Mouse (Mus musculus): ENCODE measurements around the gene P2ry2.

Gene P2ry2

DNA sequence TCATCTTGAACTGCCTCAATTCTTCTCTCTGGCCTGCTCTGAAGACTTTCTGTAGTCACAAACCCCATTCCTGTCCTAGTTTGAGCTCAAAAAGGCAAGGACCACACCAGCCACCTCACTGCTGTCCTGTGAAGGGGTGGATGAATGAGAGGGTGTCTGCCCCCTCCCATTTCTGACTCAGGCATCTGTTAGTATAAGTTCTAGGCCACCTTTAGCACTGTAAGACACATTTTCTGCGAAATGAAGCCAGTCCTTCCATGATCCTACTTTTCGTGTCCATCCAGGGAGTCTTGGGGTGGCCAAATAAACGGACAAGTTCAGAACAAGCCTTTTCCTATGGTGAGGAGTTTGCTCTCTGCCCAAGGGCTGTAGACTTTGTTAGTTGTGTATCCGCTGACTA, at the start of gene P2ry2:
TSS of gene P2ry2 (minus strand) at position 326 of the 400 bp plus-strand sequence.
- no peak for DNase-seq

DNA sequence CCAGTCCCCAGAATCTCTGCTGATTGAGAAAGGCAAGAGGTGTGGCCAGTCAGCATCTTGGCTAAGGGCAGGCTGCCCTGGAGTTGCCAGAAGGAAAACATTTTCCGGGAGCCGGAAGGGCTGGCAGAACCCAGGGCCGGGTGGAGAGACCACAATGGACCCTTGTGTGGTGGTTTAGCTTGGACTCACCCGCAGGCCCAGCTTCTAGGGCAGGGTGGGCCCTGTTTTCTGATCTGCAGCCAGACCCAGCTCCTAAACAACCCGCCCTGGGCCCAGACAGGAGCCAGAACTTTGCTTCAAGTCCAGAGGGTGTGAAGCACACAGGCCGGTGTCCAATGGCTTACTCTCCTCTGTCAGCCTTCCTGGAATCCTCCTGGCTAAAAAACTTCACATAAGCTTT, 49.6 kb upstream of the P2ry2 start:
- DNase-seq = no peak

- DNase-seq = peak; percentile 63 to 84
Observed at GRCm38 (mm10) chr7:101061381-101061780, 48.7 kb upstream of the P2ry2 start.

- DNase-seq = peak in 1 of 2 experiments; percentile 53
Observed at GRCm38 (mm10) chr7:101060476-101060875, 47.8 kb upstream of the P2ry2 start.

GRCm38 (mm10) chr7:101059188-101059587, 46.5 kb upstream of the P2ry2 start:
- DNase-seq = no peak

GRCm38 (mm10) chr7:101057309-101057708, 44.6 kb upstream of the P2ry2 start:
- no peak for DNase-seq

DNA sequence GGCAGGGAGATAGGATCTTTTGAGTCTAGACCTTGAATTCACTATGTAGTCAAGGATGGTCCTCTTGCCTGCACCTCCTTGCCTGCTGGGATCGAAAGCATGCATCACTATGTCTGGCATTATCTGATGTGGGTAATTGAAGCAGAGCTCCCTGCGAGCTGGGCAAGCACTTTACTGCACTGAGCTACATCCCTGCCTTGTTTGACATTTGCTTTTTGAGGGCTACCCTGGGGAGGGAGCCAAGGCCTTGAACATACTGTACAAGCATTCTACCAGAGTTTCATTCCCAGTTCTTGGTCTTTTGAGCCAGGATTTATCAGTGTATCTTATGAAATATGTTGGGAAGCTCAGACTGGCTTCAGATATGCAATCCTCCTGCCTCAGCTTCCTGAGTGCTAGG, 40.5 kb upstream of the P2ry2 start:
- no peak for DNase-seq

GRCm38 (mm10) chr7:101051551-101052221, 39.0 kb upstream of the P2ry2 start:
- DNase-seq = peak in 1 of 2 experiments; percentile 68

- no peak for DNase-seq
Observed at GRCm38 (mm10) chr7:101050724-101051550, 38.3 kb upstream of the P2ry2 start.

GRCm38 (mm10) chr7:101049326-101050087, 36.8 kb upstream of the P2ry2 start:
- no peak for DNase-seq

GRCm38 (mm10) chr7:101048247-101048646, 35.6 kb upstream of the P2ry2 start:
- no peak for DNase-seq

DNA sequence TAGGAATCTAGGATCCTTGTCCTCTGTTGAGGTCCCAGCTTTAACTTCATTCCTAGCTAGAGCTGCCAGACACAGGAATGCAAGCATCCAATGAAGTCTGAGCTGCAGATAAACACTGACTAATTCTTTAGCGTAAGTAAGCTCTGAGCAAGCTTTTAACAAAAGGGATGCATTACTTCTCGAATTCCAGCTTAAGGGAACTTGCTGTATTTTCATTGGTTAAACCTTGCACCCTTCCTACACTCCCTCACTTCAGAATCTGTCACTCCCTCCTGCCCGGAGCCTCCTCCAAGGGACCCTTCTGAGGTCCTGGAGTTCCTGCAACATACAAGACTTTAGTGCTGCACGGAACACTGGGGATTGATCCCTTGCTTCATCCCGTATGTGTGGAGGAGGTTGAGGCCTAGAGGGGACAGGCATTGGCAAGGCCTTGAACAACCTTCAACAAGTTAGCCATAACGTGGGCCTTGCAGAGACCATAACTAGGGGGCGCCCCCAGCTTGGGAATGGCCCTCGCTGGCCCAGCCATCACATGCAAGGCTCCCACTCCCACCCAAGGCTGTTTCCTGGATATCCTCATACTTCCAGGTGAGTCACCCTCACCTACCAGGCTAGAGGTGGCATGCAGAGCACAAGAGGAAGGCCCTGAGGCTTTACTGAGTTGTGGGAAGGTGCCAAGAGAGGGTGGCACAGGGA, 31.3 kb upstream of the P2ry2 start:
- DNase-seq = no peak

DNA sequence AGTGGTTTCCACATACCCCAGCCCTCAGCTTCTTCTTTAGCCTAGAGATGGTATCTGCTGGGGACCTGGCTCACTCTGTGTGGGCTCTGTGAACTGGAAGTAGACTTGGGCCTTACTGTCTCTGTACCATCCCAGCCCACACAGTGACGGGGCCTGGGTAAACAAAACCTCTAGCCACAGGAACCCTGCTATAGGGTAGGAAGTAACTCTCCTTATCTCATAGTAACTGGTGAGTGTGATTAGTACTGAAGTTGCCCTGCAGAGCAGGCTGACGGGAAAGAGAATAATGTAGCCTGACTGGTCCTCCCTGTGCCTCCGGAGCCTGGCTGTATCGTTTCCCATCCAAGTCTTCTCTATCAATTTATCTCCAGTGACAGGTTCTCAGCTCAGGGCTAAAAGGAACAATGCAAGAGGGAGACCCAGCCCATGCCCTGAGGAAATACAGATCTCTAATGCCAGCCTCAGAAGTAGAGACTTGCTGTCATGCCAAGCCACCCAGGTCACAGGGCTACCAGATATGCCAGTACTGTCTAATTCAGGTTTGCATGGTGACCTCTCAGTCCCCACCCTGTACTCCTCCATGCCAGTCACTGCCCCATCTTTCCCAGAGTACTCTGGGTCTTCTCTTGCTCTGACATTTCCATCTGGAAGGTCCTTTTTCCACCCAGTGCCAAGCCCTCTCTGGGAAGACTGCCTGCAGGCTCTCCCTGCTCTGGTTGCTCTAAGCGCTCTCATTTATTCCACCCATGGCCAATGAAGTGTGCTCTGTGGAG, 29.5 kb upstream of the P2ry2 start:
- no peak for DNase-seq

DNA sequence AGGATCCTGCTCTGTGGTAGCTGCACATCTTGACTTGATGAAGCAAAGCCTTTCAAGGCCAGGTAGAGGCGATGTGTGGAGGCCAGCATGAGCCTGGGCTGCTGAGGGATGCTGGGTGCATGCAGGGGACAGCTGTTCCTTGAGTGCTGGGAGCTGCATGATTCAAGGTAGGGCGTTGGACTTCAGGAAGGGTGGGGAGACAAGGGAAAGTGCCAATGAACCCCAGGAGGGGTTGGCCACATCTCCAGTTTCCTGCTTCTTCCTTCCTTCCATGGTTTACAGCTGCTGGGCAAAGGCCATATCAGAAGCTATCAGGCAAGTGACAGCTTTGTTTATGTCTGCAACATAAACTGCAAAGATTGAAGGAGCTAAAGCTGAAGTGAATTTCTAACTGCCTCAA, 28.9 kb upstream of the P2ry2 start:
- DNase-seq = no peak

GRCm38 (mm10) chr7:101033371-101033770, 20.7 kb upstream of the P2ry2 start:
- no peak for DNase-seq

DNA sequence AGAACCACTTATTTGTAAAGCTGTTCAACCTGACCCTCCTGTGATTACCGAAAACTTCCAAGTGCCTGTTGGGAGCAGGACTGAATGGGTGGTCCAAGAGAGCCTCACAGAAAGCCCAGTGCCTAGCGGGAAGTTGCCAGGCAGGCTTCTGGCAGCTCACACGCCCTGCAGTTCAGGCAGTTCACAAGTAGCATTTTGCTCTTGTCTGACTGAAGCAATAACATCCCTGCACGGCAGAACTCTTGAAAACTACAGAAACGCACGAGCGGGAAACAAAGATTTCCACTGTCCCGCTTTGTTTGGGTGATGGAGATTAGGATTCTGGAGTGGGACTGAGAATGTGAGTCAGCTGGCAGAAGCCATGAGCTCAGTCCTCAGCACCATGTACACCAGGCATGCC, 18.6 kb upstream of the P2ry2 start:
- DNase-seq = no peak

GRCm38 (mm10) chr7:101030756-101031155, 18.1 kb upstream of the P2ry2 start:
- no peak for DNase-seq

DNA sequence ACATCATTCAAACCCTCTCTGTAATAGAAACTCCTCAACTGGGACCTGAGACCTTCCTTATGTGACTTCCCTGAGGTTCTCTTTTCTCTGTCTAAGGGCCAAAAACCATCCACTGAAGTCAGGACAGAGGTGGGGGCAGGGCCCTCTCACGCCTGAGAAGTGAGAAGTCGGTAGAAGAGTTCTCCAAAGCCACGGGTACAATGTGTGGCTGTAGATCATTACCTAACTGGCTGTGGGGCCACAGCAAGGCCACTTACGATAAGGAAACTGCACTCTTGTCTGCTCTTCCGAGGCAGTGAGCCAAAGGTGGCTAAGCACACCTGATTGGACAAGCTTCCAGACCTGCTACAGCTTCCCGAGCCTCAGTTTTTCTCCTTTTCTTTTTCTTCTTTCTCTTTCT, 16.8 kb upstream of the P2ry2 start:
- DNase-seq = no peak

- no peak for DNase-seq
Observed at GRCm38 (mm10) chr7:101028991-101029390, 16.3 kb upstream of the P2ry2 start.

DNA sequence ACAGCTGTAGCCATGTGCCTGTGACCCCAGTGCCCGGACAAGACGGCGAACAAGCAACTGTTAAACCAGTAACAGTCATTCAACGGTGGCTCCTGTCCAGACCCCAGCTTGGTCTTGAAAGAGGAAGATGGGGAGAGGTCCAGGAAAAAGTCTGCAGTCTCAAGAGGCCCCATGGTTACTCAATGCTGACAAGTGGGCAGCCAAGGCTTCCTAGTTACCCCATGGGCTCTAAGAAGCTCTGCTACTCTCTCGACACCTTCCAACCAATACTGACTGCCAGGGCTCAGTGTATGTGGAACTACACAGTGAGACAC, 15.7 kb upstream of the P2ry2 start:
- DNase-seq = no peak

GRCm38 (mm10) chr7:101027623-101028443, 15.2 kb upstream of the P2ry2 start:
- no peak for DNase-seq

Data from spleen, adult 18-20 months (tissue).